Mouse (Mus musculus) gastrocnemius, postnatal 36 days (tissue): Measurements from ENCODE around the gene Adrb1. TPM values are rescaled to one million over a fixed set of nuclear protein-coding genes. Genes with fewer than 3 reads are reported as not detected.
A peak's percentile ranks its signal among the peaks of the same experiment; 100 is the strongest.

Source experiments
- DNase-seq, 2 experiments: peaks; one replicate each; pipeline ENCODE4 v3.0.0; 2022
- intact Hi-C: fragments of 180-260 bp; cut with DNase I; formaldehyde crosslinking; loops from one replicate; pipeline ENCODE4 v1.15.1; 2025
- total RNA-seq, 2 experiments: library from RNA; stranded (reverse); gene quantifications; 2 replicates each; pipeline ENCODE4 v1.2.3; 2021

Adrb1 gene
- total RNA-seq, 2 experiments from 2014 or later: 0.15 to 0.20 TPM

- DNase-seq: no peak
- intact Hi-C loops: no loop called here
These were observed 20.5 kb upstream of the Adrb1 start for GRCm38 (mm10) chr19:56701404-56702033.

- intact Hi-C loops: no loop called here
- DNase-seq: no peak
These were observed 20.0 kb upstream of the Adrb1 start for GRCm38 (mm10) chr19:56702039-56702438.

- intact Hi-C loops: no loop called here
- no peak for DNase-seq
These were observed 18.5 kb upstream of the Adrb1 start for GRCm38 (mm10) chr19:56703238-56704097.

DNA sequence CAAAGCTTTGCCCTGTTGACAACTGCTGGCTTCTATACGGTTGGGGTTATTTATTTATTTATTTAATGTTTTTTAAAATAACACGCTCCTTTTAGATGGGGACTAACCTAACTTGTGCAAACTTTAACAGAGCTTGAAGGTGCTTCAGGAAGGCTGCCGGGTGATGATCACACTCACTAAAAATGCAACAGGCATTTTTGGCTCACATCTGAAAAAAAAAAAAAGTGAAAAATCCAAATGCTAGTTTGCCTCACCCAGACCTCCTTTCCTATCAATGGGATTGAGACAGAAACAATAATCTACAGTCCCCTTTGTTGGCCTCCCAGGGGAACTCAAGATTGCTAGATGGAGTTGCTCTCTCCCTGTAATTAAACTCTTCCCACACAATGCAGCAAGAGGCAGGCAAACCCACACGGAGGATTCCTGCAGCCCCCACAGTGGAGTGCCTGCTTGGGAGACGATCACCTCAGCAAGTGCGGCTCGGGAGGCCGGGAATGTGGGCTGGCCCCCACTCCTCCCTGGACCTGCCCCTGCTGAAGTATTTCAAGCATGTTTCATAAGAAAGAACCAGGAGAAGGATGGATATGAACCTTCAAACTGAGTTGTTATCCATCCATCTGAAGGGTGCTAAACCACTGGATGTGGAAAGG lies 16.8 kb upstream of the Adrb1 start:
- intact Hi-C loops: no loop called here
- DNase-seq: no peak

DNA sequence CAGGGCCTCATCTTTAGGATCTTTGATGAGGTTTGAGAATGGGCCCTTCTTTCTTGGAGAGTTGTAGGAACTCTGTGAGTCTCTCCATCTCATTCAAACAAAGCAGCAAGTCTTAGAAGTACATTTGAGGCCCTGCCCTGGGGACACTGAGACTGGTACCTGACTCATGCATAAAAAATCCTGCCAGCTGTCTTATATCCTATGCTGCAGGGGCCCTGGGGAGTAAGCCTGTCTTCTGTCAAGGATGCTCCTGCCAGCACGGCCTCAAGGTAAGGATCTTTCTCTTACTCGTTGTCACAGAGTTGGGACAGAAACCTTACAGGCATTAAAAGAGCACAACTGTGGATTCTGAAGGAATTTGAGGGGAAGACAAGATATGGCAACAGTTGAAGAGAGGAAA lies 13.2 kb upstream of the Adrb1 start:
- intact Hi-C loops: no loop called here
- DNase-seq: no peak

DNA sequence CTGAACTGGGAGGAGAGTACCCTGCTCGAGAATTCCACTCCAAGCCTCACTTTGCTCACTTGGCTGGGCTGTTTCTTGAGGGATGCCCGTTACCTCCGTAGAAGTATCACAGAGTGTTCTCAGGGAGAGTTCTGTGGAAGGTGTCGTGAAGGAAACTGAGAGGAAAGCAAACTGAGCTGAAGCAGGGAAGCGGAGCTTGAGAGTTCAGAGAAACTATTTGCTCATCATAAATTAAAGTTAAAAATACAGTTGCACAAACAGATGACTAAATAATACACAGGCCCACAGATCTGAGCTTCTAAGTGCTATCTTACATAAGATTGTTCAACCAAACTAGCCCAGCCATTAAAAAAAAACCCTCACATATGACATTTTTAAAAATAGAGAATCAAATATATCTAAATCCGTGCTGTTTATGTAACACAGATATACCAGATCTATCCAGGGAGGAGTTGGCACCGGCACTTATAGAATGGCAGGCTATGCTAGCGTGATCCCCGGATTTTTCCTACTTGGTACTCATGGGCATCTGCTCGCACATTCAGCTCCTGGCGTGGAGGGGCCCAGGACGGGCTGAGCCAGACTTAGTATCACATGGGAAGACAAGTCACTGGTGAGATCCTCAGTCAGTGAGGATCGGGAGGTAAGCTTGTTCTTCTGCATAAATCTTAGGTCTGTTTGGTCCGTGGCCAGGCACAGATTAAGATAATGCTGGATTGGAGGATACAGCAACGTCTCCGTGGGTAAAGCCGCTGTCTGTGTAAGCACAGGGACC lies 11.7 kb upstream of the Adrb1 start:
- no peak for DNase-seq
- intact Hi-C loops: no loop called here

- intact Hi-C loops: no loop called here
- DNase-seq: no peak
These were observed 8.4 kb upstream of the Adrb1 start for GRCm38 (mm10) chr19:56713613-56714012.

DNA sequence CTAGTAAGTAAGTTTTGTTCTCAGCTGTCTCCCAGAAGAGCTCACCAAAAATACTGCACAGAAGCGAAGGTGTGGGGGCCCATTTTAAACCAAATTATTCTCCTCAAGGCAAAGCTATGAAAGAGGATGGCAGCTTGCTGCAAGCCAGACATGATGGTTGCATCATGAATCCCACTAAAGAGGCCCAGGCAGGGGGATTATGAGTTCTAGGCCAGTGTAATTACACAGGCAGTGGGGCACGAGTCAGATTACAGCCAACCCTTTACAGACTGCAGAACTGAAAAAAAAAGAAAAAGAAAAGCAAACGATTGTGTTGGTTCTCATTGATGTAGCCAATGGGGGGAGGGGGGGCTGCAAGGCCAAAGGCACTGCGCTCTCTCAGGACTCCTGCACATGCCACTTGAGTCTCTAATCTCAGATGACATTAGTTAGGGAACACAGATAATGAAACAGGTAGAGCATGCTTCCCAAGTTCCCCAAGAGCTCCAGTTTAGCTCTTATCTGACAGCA lies 7.3 kb upstream of the Adrb1 start:
- intact Hi-C loops: no loop called here
- DNase-seq: no peak

DNA sequence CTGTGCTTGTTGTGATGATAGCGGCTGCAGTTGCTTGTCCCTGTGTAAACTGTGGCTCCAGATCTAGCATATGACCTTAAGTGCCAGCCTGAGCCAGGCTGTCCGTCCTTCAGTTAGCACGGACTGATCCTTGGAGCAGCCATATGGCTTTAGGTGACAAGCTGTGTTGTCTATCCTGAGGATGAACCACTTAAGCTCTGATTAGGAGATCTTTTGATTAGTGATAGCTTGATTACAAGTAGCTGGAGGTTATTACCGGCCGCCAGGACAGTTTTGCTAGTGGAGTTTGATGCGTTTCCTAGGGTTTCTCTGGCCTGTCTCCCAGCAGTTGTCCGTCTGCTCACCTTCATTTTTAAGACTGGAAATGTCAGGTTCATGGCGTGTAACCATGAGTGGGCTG lies 4.0 kb upstream of the Adrb1 start:
- intact Hi-C loops: no loop called here
- no peak for DNase-seq

DNA sequence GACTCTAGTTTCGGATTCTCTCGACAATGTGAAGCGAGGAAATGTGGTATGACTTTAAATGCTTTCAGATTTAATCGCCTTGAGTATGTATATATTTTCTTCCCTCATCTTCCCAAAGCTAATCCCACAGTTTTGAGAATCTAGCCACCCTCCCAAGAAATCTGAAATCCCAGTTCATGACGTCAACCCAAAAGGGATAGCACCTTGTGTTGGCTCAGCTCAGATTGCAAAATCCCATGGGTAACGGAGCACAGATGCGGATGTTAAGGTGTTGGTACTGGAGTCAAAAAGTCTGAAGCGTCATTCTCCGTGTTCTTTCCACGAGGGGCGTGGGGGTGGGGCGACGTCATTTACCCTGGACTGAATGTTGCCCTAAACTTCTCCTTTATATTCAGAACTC lies 1.1 kb upstream of the Adrb1 start:
- no peak for DNase-seq
- intact Hi-C loops: no loop called here

GRCm38 (mm10) chr19:56722291-56722707 lies 300 bp downstream of the Adrb1 start:
- intact Hi-C loops: no loop called here
- DNase-seq: no peak

DNA sequence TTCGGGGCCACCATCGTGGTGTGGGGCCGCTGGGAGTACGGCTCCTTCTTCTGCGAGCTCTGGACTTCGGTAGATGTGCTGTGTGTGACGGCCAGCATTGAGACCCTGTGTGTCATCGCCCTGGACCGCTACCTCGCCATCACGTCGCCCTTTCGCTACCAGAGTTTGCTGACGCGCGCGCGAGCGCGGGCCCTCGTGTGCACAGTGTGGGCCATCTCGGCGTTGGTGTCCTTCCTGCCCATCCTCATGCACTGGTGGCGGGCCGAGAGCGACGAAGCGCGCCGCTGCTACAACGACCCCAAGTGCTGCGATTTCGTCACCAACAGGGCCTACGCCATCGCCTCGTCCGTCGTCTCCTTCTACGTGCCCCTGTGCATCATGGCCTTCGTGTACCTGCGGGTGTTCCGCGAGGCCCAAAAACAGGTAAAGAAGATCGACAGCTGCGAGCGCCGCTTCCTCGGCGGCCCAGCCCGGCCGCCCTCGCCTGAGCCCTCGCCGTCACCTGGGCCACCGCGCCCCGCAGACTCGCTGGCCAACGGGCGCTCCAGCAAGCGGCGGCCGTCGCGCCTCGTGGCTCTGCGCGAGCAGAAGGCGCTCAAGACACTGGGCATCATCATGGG lies 822 bp downstream of the Adrb1 start:
- no peak for DNase-seq
- intact Hi-C loops: no loop called here

DNA sequence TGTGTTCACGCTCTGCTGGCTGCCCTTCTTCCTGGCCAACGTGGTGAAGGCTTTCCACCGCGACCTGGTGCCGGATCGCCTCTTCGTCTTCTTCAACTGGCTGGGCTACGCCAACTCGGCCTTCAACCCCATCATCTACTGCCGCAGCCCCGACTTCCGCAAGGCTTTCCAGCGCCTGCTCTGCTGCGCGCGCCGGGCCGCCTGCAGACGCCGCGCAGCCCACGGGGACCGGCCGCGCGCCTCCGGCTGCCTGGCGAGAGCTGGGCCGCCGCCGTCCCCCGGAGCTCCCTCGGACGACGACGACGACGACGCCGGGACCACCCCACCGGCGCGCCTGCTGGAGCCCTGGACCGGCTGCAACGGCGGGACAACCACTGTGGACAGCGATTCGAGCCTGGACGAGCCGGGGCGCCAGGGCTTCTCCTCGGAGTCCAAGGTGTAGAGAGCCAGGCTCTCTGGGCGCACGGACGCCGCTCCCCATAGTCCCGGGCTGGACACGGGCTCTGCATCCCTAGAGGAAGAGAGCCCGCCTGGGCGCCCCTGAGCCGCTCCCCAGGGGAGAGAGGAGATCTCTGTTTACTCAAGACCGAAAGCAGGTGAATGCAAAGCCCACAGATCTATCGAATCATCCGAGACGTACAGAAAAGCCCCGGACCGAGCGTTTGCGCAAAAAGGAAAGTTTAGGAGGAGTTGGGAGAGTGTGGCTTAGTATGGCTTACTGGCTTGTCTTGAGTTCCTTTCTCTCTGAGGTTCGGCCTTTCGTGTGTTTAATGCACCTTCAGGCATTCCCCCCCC lies 1.5 kb downstream of the Adrb1 start:
- intact Hi-C loops: no loop called here
- DNase-seq: peak; percentile 38 to 58

DNA sequence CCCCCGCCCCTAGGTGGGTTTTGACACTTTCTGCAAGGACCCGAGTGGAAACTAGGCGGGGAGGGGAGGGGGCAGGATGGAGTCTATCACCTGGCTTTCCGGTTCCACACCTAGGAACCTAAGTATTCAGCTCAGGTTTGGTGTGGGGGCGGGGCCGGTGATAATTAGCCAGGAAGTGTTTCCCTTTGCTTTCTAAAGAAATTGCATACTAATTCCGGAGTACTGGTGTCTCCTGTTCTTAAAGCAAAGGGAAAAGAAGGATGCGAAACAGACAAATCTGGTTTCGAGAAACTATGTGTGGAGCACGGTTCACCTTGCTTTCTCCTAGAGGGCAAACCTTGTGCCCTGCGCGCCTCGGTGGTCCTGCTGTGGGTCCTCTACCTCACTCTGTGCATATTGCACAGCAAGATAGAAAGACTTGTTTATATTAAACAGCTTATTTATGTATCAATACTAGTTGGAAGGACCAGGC lies 2.2 kb downstream of the Adrb1 start:
- DNase-seq: no peak
- intact Hi-C loops: no loop called here

GRCm38 (mm10) chr19:56727170-56727877 lies 5.3 kb downstream of the Adrb1 start:
- no peak for DNase-seq
- intact Hi-C loops: no loop called here

- intact Hi-C loops: no loop called here
- no peak for DNase-seq
These were observed 12.1 kb downstream of the Adrb1 start for GRCm38 (mm10) chr19:56734033-56734572.

DNA sequence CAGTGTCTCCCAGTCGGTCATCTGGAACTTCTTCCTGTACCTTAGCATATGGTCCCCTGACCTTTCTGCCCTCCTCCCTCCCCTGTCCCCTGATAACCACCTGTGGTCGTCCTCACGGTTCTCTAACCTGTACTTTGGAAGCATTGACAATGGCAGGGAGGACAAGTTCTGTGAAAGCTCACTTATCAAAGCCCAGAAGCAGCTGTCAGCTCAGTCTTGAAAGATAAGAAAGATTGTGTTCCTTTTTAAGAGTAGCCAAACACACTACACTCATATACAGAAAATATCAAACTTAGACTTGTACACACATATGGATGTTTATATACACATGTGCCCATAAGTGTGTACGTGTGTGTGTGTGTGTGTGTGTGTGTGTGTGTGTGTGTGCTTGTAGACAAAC lies 13.7 kb downstream of the Adrb1 start:
- intact Hi-C loops: no loop called here
- no peak for DNase-seq

DNA sequence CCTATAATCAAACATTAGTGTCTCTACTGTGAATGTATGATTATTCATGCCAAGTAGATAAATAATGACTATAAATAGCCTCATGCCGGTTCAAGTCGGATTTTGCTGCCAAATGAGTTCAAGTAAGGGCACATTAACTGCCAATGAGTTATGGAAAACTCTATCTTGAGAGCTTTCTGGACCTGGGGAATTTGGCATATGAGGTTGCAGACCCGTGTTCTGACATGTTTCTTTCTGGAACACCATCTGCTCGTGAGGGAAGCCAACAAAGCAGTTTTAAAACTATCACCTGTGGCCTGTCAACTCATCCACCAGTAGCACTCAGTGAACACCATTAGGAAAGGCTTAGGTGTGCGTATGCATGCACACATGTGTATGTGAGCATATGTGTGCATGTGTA lies 14.3 kb downstream of the Adrb1 start:
- DNase-seq: no peak
- intact Hi-C loops: no loop called here
